Mouse (Mus musculus): ENCODE data around the gene Tacc2.

- TF ChIP-seq CTCF (IDR thresholded peaks at IDR 0.05; ENCODE audit: extremely low read depth, insufficient read depth, low read length) (no peak), POLR2A (IDR thresholded peaks at IDR 0.05; ENCODE audit: extremely low read depth, insufficient read depth, low read length) (no peak)
These were observed 87.4 kb downstream of the Tacc2 start for GRCm38 (mm10) chr7:130664629-130665028.

Measured in cortical plate, adult 2 months (tissue).